8 mouse cellular contexts compared by ENCODE assay signal in genomic region chr1:89070103-89070700, GRCm38 (mm10). TPM values are rescaled to one million over a fixed set of nuclear protein-coding genes. Genes with fewer than 3 reads are reported as not detected.
A peak's percentile ranks its signal among the peaks of the same experiment; 100 is the strongest.
DNase-seq lines count a peak whose midpoint lies in the region; ATAC-seq lines count a peak whose summit lies in the region.

Sh3bp4 (plus strand) TSS chr1:89070415.

- peak within 1 kb of the TSS; percentile 90 for H3K4me3 ChIP-seq in megakaryocyte, embryonic 14.5 days (replicated peaks)

- peaks cover 19% of the 10 kb centered on the region for H3K9me3 ChIP-seq in megakaryocyte, embryonic 14.5 days

- DNase-seq in adrenal gland, adult 8-10 months = peak; percentile 99
- DNase-seq in embryo, embryonic 11.5 days (ENCODE audit: low read depth, low spot score) = peak; percentile 97
- DNase-seq in gastrocnemius, postnatal 25 days = peak; percentile 98
- DNase-seq in left cerebral cortex, adult 9 months (ENCODE audit: low spot score in 2 of 2) = peak; percentile 91 to 95
- DNase-seq in right cerebral cortex, adult 2 months (ENCODE audit: low spot score in 2 of 2) = peak; percentile 92 to 94
- DNase-seq in urinary bladder, postnatal 10 days (ENCODE audit: low spot score) = peak; percentile 99

- peak; percentile 80 for ATAC-seq in inflammation-experienced regulatory T-cells, adult 6 months

- H3K4me1 ChIP-seq in megakaryocyte, embryonic 14.5 days = peaks cover 19% of the 10 kb centered on the region

- H3K36me3 ChIP-seq in megakaryocyte, embryonic 14.5 days (replicated peaks; ENCODE audit: low read length) = no peaks in the 10 kb centered on the region

- H3K27me3 ChIP-seq in megakaryocyte, embryonic 14.5 days (replicated peaks) = peaks cover 59% of the 10 kb centered on the region

RNA-seq across cellular contexts. Expression of gene Sh3bp4, which starts in this region (rescaled TPM):
- total RNA-seq in adrenal gland, adult 8-10 months (2022) = 10 to 100 TPM; 19.5 to 29.4 (median 26.4) TPM
- total RNA-seq in gastrocnemius, postnatal 25 days (2021) = 1 to 10 TPM; 3.2 to 3.4 TPM
- polyA plus RNA-seq in inflammation-experienced regulatory T-cells, adult 6 months (2017; shearing (Covaris generic)) = under 1 TPM in 2 of 3 experiments, not detected in 1; 0.11 to 0.17 TPM
- polyA plus RNA-seq in megakaryocyte, embryonic 14.5 days (2012; ENCODE audit: insufficient read depth, low replicate concordance) = 0.21 TPM in 1 of 2 replicates, not detected in the other

Comparison
In these comparisons a context has a peak if more than half of its experiments do, and no peak if none do; other contexts are left out.
1. Peak in every context shown above with its lines: DNase-seq, ATAC-seq and H3K4me3 ChIP-seq.
2. RNA of gene Sh3bp4 (total RNA-seq): 19.5 to 29.4 TPM in adrenal gland, adult 8-10 months; 3.2 to 3.4 TPM in gastrocnemius, postnatal 25 days; every median in the first group is over 4 times any median in the second.
3. Peak in ATAC-seq in inflammation-experienced regulatory T-cells, adult 6 months; RNA of the gene not detected or under 1 TPM.